Mouse (Mus musculus) bone marrow, adult 2 months (tissue): ENCODE results near the gene Id1.

Experiments used
- CTCF ChIP-seq: fragments of 200-500 bp; IDR thresholded peaks from 2 replicates; pipeline ENCODE4 v1.5.1; 2011; ENCODE audit warnings: low read length, control low read depth; ENCODE audit not compliant: control insufficient read depth, insufficient read depth
- POLR2A ChIP-seq: fragments of 200-500 bp; IDR thresholded peaks from 2 replicates; pipeline ENCODE4 v1.6.1; 2011; ENCODE audit warnings: low read depth, mild to moderate bottlenecking, control low read depth, low read length, borderline replicate concordance; ENCODE audit not compliant: control insufficient read depth

- TF ChIP-seq CTCF (no peak), POLR2A (no peak)
These were observed 27.3 kb downstream of the Id1 start for GRCm38 (mm10) chr2:152763310-152763709.
